Mouse (Mus musculus): Measurements from ENCODE around the gene Elmsan1. TPM values are rescaled to one million over a fixed set of nuclear protein-coding genes. Genes with fewer than 3 reads are reported as not detected.

Elmsan1 gene
- polyA plus RNA-seq, 1 experiment = 25.9 TPM

DNA sequence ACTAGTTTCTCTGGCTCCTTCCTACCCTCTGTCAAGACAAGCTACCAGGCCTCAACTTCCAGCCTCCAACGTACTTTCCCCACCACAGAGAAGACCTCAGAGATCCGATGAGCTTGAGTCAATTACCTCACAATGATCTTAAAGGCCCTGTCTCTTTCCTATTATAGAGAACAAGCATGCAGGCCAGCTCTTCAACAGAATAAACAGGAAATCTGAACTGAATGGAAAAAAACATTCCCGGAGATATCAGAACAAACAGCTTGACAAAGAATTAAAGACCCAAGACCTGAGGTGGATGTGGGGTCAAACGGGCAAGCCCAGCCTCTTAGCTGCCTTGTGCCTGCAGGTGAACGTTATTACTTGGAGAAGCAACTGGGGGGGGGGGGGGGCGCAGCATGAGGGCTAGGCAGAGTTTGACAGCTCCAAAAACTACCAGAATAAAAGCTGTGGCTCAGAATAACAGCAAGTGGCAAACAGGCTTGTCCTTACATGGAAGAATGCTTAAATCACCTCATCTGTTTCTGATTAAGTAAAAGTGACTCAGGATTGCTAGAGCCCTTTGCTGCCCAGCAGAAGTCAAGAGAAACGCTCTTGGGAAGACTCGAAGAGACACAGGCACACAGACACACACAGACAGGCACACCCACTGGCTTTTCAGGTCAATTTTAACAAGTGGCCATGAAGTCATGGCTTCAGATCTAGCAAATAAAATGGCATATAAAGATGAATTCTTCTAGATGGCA, 52.9 kb downstream of the Elmsan1 start:
- Histone ChIP-seq H3K27ac (ENCODE audit: insufficient read depth, low read depth, low read length) (peak overlapping the region; percentile 43), H3K27me3 (ENCODE audit: control insufficient read depth, insufficient read depth, low read length) (no peaks in the 10 kb centered on the region), H3K4me3 (ENCODE audit: low read depth, low read length) (no peak overlapping the region), H3K4me1 (ENCODE audit: control insufficient read depth, insufficient read depth, insufficient read length, low read length) (peaks cover 5% of the 10 kb centered on the region), H3K36me3 (ENCODE audit: control insufficient read depth, insufficient read depth, low read length) (peaks cover 35% of the 10 kb centered on the region)
- WGBS = 43% methylated on average over 8 of the region's 8 CpGs
- TF ChIP-seq CTCF (IDR thresholded peaks at IDR 0.05; ENCODE audit: extremely low read depth, insufficient read length, insufficient replicate concordance, low read depth, low read length) (no peak), POLR2A (IDR thresholded peaks at IDR 0.05; ENCODE audit: low read depth, low read length) (no peak)

DNA sequence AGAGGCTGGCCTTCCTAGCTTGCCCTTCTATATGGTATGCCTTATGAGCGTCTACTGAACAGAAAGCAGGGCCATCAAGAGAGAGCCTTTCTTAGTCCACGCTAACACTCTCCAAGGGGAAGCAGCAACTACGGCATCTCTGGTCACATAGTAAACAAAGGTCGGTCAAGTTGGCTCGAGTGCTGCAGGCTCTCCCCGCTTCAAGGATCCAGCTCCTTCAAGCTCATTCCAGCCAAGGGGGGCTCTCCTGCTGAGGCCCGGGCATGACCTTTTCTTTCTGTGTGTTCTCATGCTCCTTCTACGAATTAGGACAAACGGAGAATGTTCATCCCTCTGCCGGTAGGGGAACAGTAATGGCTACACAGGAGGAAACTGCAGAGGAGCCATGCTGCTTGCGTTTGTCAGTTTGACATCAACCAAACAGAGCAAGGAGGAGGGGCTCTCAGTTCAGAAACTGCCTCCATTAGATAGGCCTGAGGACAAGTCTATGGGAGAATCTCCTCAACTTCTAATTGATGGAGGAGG, 55.0 kb downstream of the Elmsan1 start:
- Histone ChIP-seq H3K36me3 (ENCODE audit: control insufficient read depth, insufficient read depth, low read length) (peaks cover 53% of the 10 kb centered on the region), H3K27ac (ENCODE audit: insufficient read depth, low read depth, low read length) (no peak overlapping the region), H3K27me3 (ENCODE audit: control insufficient read depth, insufficient read depth, low read length) (no peaks in the 10 kb centered on the region), H3K4me1 (ENCODE audit: control insufficient read depth, insufficient read depth, insufficient read length, low read length) (peaks cover 5% of the 10 kb centered on the region), H3K4me3 (ENCODE audit: low read depth, low read length) (no peak overlapping the region)
- TF ChIP-seq POLR2A (IDR thresholded peaks at IDR 0.05; ENCODE audit: low read depth, low read length) = no peak
- TF ChIP-seq CTCF (IDR thresholded peaks at IDR 0.05; ENCODE audit: extremely low read depth, insufficient read length, insufficient replicate concordance, low read depth, low read length) = no peak
- WGBS = 83% methylated on average over 11 of the region's 11 CpGs

DNA sequence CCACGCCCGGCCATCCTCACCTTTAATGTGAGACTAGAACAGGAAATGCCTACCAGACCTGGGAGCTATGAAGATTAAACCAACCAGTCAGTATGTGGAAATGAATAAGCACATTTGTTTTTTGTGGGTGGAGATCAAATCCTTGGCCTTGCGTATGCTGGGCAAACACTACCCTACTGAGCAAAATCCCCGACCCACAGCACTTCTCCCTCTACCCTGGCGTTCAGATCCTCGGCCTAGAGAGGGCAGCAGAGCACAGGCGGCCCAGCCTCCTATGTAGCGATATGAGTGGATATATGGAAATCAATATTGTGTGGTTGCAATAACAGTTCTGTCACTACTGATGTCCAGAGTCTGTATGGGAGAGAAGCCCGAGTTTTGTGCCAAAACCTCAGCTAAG, 55.5 kb downstream of the Elmsan1 start:
- Histone ChIP-seq H3K27ac (ENCODE audit: insufficient read depth, low read depth, low read length) (no peak overlapping the region), H3K36me3 (ENCODE audit: control insufficient read depth, insufficient read depth, low read length) (peaks cover 54% of the 10 kb centered on the region), H3K27me3 (ENCODE audit: control insufficient read depth, insufficient read depth, low read length) (no peaks in the 10 kb centered on the region), H3K4me1 (ENCODE audit: control insufficient read depth, insufficient read depth, insufficient read length, low read length) (peaks cover 5% of the 10 kb centered on the region), H3K4me3 (ENCODE audit: low read depth, low read length) (no peak overlapping the region)
- peak; percentile 73; the same call in 1 of the 2 replicates for TF ChIP-seq CTCF (IDR thresholded peaks at IDR 0.05; ENCODE audit: extremely low read depth, insufficient read length, insufficient replicate concordance, low read depth, low read length)
- TF ChIP-seq POLR2A (IDR thresholded peaks at IDR 0.05; ENCODE audit: low read depth, low read length) = no peak
- 59% methylated on average over 9 of the region's 9 CpGs for WGBS

DNA sequence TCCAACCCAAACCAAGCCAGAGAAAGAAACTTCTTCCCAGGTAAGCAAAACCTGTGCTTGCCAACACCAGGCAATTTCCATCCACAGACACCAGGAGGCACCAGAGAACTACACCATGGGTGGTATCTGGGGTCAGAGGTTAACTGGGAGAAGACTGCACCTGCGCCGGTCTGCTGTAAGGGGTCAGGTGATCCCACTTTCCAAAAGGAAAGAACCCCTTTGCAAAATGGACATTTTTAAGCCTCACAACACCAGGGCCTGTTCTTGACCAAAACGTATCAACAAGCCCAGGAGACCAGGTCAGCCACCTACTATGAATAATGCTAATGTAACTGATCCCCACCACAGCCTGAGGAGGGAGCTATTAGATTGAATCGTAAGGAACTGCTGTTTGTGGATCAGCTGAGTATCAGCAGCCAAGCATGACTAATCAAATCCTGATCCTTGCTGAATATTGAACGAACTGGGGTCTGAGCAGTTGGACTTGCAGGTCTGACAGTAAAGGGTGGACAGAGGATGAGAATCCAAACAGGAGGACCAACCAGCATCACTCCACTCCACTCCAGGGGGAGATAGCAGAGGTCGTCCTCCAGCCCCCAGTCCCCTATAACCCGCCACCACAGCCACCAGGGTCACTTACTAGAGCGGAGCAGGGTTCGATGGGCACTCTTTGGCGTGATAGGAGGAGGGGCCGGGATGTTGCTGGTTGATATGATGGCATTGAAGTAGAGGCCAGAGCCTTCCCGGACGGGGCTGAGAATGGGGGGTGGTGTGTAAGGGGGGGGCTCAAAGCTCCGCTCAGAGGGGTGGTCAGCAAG, 56.9 kb downstream of the Elmsan1 start:
- peak; percentile 85; the same call in 1 of the 2 replicates for TF ChIP-seq CTCF (IDR thresholded peaks at IDR 0.05; ENCODE audit: extremely low read depth, insufficient read length, insufficient replicate concordance, low read depth, low read length)
- TF ChIP-seq POLR2A (IDR thresholded peaks at IDR 0.05; ENCODE audit: low read depth, low read length) = no peak
- Histone ChIP-seq H3K36me3 (ENCODE audit: control insufficient read depth, insufficient read depth, low read length) (peaks cover 59% of the 10 kb centered on the region), H3K4me1 (ENCODE audit: control insufficient read depth, insufficient read depth, insufficient read length, low read length) (peaks cover 5% of the 10 kb centered on the region), H3K4me3 (ENCODE audit: low read depth, low read length) (no peak overlapping the region), H3K27me3 (ENCODE audit: control insufficient read depth, insufficient read depth, low read length) (no peaks in the 10 kb centered on the region), H3K27ac (ENCODE audit: insufficient read depth, low read depth, low read length) (no peak overlapping the region)
- 76% methylated on average over 14 of the region's 14 CpGs for WGBS

DNA sequence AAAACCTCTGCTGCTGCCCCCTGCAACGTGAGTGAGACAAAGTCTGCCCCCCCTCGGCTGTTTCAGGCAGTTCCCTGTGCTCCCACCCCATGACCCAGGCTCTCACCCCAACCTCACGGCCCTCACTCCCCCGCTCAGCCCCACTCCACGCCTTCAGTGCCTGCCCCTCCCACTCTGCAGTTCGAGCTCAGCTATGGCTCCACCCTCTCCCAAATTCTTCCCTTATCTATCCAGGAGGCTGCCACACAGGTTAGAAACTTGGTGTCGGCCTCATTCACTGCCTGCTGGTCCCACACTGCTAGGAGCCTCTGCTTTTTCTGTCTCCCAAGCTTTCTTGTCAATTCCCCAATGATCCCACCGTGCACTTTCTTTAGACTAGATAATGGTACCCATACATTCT, 57.6 kb downstream of the Elmsan1 start:
- TF ChIP-seq CTCF (IDR thresholded peaks at IDR 0.05; ENCODE audit: extremely low read depth, insufficient read length, insufficient replicate concordance, low read depth, low read length) = no peak
- TF ChIP-seq POLR2A (IDR thresholded peaks at IDR 0.05; ENCODE audit: low read depth, low read length) = no peak
- Histone ChIP-seq H3K4me1 (ENCODE audit: control insufficient read depth, insufficient read depth, insufficient read length, low read length) (peaks cover 5% of the 10 kb centered on the region), H3K27me3 (ENCODE audit: control insufficient read depth, insufficient read depth, low read length) (no peaks in the 10 kb centered on the region), H3K27ac (ENCODE audit: insufficient read depth, low read depth, low read length) (no peak overlapping the region), H3K36me3 (ENCODE audit: control insufficient read depth, insufficient read depth, low read length) (peaks cover 67% of the 10 kb centered on the region), H3K4me3 (ENCODE audit: low read depth, low read length) (no peak overlapping the region)
- WGBS = 56% methylated on average over 8 of the region's 8 CpGs

DNA sequence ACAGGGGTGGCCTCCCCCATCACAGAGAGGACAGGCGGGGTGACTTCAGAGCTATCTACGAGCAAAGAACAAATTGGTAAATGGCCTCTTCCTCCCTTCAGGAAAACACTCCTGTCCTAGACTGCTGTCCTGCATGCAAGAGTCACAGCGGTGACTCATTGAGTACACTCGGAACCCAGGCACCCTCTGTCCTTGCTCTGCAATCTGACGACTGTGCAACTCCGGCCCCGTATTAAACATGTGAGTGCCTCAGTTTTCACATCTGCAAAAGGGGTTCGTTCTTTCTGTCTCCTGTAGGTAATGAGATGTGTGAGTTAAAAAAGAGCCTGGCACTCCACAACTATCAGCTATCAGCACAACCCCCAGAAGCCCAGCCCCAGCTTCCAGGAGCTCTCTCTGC, 58.2 kb downstream of the Elmsan1 start:
- 94% methylated on average over 8 of the region's 8 CpGs for WGBS
- Histone ChIP-seq H3K36me3 (ENCODE audit: control insufficient read depth, insufficient read depth, low read length) (peaks cover 68% of the 10 kb centered on the region), H3K27me3 (ENCODE audit: control insufficient read depth, insufficient read depth, low read length) (no peaks in the 10 kb centered on the region), H3K4me3 (ENCODE audit: low read depth, low read length) (no peak overlapping the region), H3K27ac (ENCODE audit: insufficient read depth, low read depth, low read length) (no peak overlapping the region), H3K4me1 (ENCODE audit: control insufficient read depth, insufficient read depth, insufficient read length, low read length) (peaks cover 5% of the 10 kb centered on the region)
- TF ChIP-seq CTCF (IDR thresholded peaks at IDR 0.05; ENCODE audit: extremely low read depth, insufficient read length, insufficient replicate concordance, low read depth, low read length) (no peak), POLR2A (IDR thresholded peaks at IDR 0.05; ENCODE audit: low read depth, low read length) (no peak)

DNA sequence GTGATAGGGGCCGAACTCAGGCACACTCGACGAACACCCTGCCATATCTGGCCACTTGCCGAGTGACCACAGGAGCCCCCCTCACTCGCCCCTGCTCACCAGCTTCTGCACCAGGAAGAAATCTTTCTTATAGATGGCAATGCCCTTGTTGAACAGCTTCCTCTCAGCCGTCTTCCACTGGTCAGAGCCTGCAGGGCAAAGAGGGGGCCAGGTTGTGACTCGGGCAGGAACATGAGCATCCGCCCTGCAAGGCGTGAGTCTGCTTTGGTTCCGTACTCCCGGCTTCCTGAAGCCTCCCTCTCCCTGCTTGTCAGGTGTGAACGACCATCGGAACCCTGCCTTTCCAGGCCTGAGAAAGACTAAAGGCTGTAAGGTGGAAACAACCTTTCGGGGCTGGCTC, 60.5 kb downstream of the Elmsan1 start:
- no peaks in the 10 kb centered on the region for H3K27me3 ChIP-seq (ENCODE audit: control insufficient read depth, insufficient read depth, low read length)
- no peak for TF ChIP-seq CTCF (IDR thresholded peaks at IDR 0.05; ENCODE audit: extremely low read depth, insufficient read length, insufficient replicate concordance, low read depth, low read length)
- no peak for TF ChIP-seq POLR2A (IDR thresholded peaks at IDR 0.05; ENCODE audit: low read depth, low read length)
- 91% methylated on average over 14 of the region's 14 CpGs for WGBS
- peaks cover 6% of the 10 kb centered on the region; the same call in 1 of the 2 replicates for H3K4me1 ChIP-seq (ENCODE audit: control insufficient read depth, insufficient read depth, insufficient read length, low read length)
- H3K4me3 ChIP-seq (ENCODE audit: low read depth, low read length) = no peak overlapping the region
- H3K27ac ChIP-seq (ENCODE audit: insufficient read depth, low read depth, low read length) = no peak overlapping the region
- H3K36me3 ChIP-seq (ENCODE audit: control insufficient read depth, insufficient read depth, low read length) = peaks cover 80% of the 10 kb centered on the region
